Mouse (Mus musculus) heart, adult 18-20 months (tissue): ENCODE data around the gene Ogfod3. TPM values are rescaled to one million over a fixed set of nuclear protein-coding genes. Genes with fewer than 3 reads are reported as not detected.

ENCODE experiments used
- total RNA-seq, 2 experiments: library from RNA; stranded (reverse); gene quantifications; 2 replicates each; pipeline ENCODE4 v1.2.3; 2021

Ogfod3 gene
- total RNA-seq, 2 experiments from 2014 or later, result 17.0 to 17.9 TPM

Other genes starting within 250 kb of the Ogfod3 start
- 10 to 100 TPM; 49.2 to 55.1 TPM for gene Csnk1d, start 213.4 kb downstream of the Ogfod3 start, total RNA-seq
- gene Cd7, start 165.3 kb downstream of the Ogfod3 start, total RNA-seq, result 1 to 10 TPM in 1 of 2 experiments, under 1 TPM in 1; 0.35 to 1.1 TPM
- not detected for gene Sectm1b, start 141.1 kb downstream of the Ogfod3 start, total RNA-seq
- gene Sectm1a, start 123.5 kb downstream of the Ogfod3 start, total RNA-seq, result under 1 TPM in 1 of 2 experiments, not detected in 1; 0.26 TPM
- gene Tex19.2, start 86.0 kb downstream of the Ogfod3 start, total RNA-seq, result not detected
- gene Tex19.1, start 58.6 kb downstream of the Ogfod3 start, total RNA-seq, result not detected
- under 1 TPM in 1 of 2 experiments, not detected in 1; 0.30 TPM for gene Uts2r, start 44.4 kb downstream of the Ogfod3 start, total RNA-seq
- 1 to 10 TPM; 7.4 to 8.8 TPM for gene Hexdc, start 278 bp downstream of the Ogfod3 start, total RNA-seq
- 10 to 100 TPM; 10.2 to 12.6 TPM for gene Cybc1, start 24.6 kb upstream of the Ogfod3 start, total RNA-seq
- gene Narf, start 32.5 kb upstream of the Ogfod3 start, total RNA-seq, result 10 to 100 TPM; 71.4 to 83.6 TPM
- gene Foxk2, start 55.3 kb upstream of the Ogfod3 start, total RNA-seq, result 10 to 100 TPM; 17.7 to 18.5 TPM
- gene Wdr45b, start 149.7 kb upstream of the Ogfod3 start, total RNA-seq, result 10 to 100 TPM; 33.4 to 34.2 TPM
- 1 to 10 TPM; 2.0 to 2.1 TPM for gene Rab40b, start 183.5 kb upstream of the Ogfod3 start, total RNA-seq
- gene Fn3krp, start 216.7 kb upstream of the Ogfod3 start, total RNA-seq, result 1 to 10 TPM; 6.0 to 6.9 TPM
- 10 to 100 TPM; 27.8 to 33.3 TPM for gene Fn3k, start 230.2 kb upstream of the Ogfod3 start, total RNA-seq
- 10 to 100 TPM; 12.0 to 12.7 TPM for gene Tbcd, start 247.2 kb upstream of the Ogfod3 start, total RNA-seq